Mouse (Mus musculus) embryonic facial prominence, embryonic 12.5 days (tissue): Measurements from ENCODE around the gene Cela3a. TPM values are rescaled to one million over a fixed set of nuclear protein-coding genes. Genes with fewer than 3 reads are reported as not detected.
"Not testable (repeated sequence)": the region's sequence is repeated elsewhere in the genome, so short reads cannot be mapped to it uniquely, and the experiment has no call there.

ENCODE experiments used
- ATAC-seq: fragments of 200-750 bp; cut with Nextera tagmentation; 2 replicates; pipeline ENCODE4 v1.8.0; 2017; ENCODE audit not compliant: insufficient number of reproducible peaks, insufficient read depth, low FRiP score, low TSS enrichment
- H3K27ac ChIP-seq: fragments of 300-500 bp; sonication (generic); 2 replicates; pipeline ENCODE4 v1.5.1; 2016; ENCODE audit warnings: mild to moderate bottlenecking
- H3K27me3 ChIP-seq: fragments of 300-500 bp; sonication (generic); 2 replicates; pipeline ENCODE4 v1.6.1; 2016; ENCODE audit warnings: mild to moderate bottlenecking, moderate library complexity
- H3K36me3 ChIP-seq: fragments of 300-500 bp; sonication (generic); 2 replicates; pipeline ENCODE4 v1.6.1; 2016; ENCODE audit warnings: mild to moderate bottlenecking
- H3K4me1 ChIP-seq: fragments of 300-500 bp; sonication (generic); 2 replicates; pipeline ENCODE4 v1.6.1; 2016
- H3K4me2 ChIP-seq: fragments of 300-500 bp; sonication (generic); replicated peaks from 2 replicates; pipeline ENCODE4 v1.6.1; 2016; ENCODE audit warnings: mild to moderate bottlenecking, moderate library complexity
- H3K4me3 ChIP-seq: fragments of 300-500 bp; sonication (generic); 2 replicates; pipeline ENCODE4 v1.5.1; 2016; ENCODE audit warnings: mild to moderate bottlenecking
- H3K9ac ChIP-seq: fragments of 300-500 bp; sonication (generic); 2 replicates; pipeline ENCODE4 v1.6.1; 2016; ENCODE audit warnings: mild to moderate bottlenecking, moderate library complexity
- H3K9me3 ChIP-seq: fragments of 300-500 bp; sonication (generic); 2 replicates; pipeline ENCODE4 v1.6.1; 2016; ENCODE audit warnings: mild to moderate bottlenecking, moderate library complexity
- WGBS: fragments of 180-500 bp; shearing (Covaris S2); methylation state at CpG from one replicate; pipeline ENCODE4 v1.1.7; 2016; 5-methylcytosine and 5-hydroxymethylcytosine counted together
- polyA plus RNA-seq: library from polyadenylated mRNA; unstranded; fragments of >200 nt; fragmentation: Nextera tagmentation; extraction: Ambion mirVana; gene quantifications from 2 replicates; pipeline ENCODE4 v1.2.1, GENCODE M21; 2016

Cela3a gene
- polyA plus RNA-seq, 1 experiment from 2014 or later = not detected

DNA sequence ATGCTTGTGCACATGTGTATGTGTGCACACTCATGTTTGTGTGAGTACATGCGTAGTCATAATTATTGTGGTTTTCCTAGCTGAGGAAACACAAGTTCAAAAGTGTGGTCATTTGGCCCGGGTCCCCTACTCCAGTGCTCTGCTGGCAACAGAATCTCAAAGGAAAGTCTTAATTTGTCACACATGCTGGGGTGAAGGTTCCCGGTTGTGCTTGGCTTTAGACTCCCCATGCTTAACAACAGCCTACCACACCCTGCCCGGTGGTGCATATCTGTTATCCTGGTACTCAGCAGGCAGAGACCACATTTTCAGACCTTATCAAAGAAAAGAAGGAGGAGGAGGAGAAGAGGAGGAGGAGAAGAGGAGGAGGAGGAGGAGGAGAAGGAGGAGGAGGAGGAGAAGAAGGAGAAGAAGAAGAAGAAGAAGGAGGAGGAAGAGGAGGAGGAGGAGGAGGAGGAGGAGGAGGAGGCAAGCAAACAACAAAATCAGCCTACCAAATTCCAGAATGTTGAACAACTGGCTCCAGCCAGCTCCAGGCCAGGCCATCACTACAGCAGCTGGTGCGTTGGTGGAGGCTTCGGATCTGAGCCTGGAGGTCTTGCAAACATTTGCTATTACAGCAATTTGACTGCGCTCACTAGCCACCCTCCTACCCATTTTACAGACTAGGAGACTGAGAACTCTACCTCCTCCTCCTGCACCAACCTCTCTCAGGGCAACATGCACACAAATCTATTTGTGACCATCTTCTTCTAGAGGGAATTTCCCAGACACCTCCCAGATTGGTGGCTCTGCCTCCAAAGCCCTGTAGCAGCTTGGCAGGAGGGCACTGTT is 38.0 kb upstream of the Cela3a start:
- 70% methylated on average over 7 of the region's 7 CpGs for WGBS
- H3K27ac ChIP-seq = no peak overlapping the region
- H3K9me3 ChIP-seq = no peaks in the 10 kb centered on the region
- no peaks in the 10 kb centered on the region for H3K36me3 ChIP-seq
- no peak overlapping the region for H3K4me3 ChIP-seq
- no peak for ATAC-seq
- peaks cover 14% of the 10 kb centered on the region for H3K4me1 ChIP-seq
- H3K9ac ChIP-seq = no peak overlapping the region
- H3K4me2 ChIP-seq = no peak overlapping the region
- no peaks in the 10 kb centered on the region for H3K27me3 ChIP-seq

GRCm38 (mm10) chr4:137445881-137446280 is 36.3 kb upstream of the Cela3a start:
- 83% methylated on average over 4 of the region's 4 CpGs for WGBS
- Histone ChIP-seq H3K9ac (no peak overlapping the region), H3K9me3 (no peaks in the 10 kb centered on the region)

DNA sequence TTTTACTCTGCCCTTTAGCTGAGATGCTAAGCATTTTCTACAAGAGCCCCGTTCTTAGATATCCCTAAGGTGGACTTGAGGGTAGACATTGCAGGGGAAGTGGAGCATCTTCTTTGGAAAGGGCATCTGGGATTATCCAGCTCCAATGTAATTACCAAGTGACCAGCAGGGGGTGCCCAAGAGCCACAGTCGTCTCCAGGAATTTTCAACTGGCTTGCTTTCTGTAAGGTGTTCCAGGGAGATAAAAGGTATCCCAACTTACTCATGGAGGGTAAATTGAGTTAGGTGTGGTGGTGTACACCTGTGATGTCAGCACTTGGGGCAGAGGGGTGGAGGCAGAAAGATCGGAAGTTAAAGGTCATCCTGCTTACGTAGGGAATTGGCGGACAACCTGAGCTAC is 34.0 kb upstream of the Cela3a start:
- no peaks in the 10 kb centered on the region for H3K36me3 ChIP-seq
- no peak overlapping the region for H3K9ac ChIP-seq
- 0 out of 2 replicates have a peak overlapping the region, but pooled peaks have one; percentile 16 for H3K4me2 ChIP-seq
- H3K4me1 ChIP-seq = peaks cover 11% of the 10 kb centered on the region
- H3K4me3 ChIP-seq = no peak overlapping the region
- ATAC-seq = no peak
- H3K9me3 ChIP-seq = no peaks in the 10 kb centered on the region
- no peaks in the 10 kb centered on the region for H3K27me3 ChIP-seq
- 18% methylated on average over 5 of the region's 5 CpGs for WGBS
- no peak overlapping the region for H3K27ac ChIP-seq

More at GRCm38 (mm10) chr4:137445881-137446280, 36.3 kb upstream of the Cela3a start:
- ATAC-seq = no peak
- Histone ChIP-seq H3K4me2 (no peak overlapping the region), H3K27me3 (no peaks in the 10 kb centered on the region), H3K4me1 (peaks cover 14% of the 10 kb centered on the region), H3K27ac (no peak overlapping the region), H3K4me3 (no peak overlapping the region), H3K36me3 (no peaks in the 10 kb centered on the region)

DNA sequence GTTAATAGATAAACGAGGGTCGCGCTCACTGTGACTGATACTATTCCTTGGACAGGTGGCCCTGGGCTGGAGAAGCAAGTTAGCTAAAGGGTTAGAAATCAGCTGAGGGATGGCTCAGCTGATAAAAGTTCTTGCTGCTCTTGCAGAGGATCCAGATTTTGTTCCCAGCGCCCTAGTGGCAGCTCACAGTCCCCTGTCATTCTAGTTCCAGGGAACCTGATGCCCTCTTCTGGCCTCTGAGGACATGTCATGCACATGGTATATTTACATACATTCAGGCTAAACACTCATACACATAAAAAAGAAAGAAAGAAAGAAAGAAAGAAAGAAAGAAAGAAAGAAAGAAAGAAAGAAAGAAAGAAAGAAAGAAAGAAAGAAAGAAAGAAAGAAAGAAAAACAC is 31.7 kb upstream of the Cela3a start:
- Histone ChIP-seq H3K4me1 (no peaks in the 10 kb centered on the region), H3K4me2 (no peak overlapping the region), H3K4me3 (no peak overlapping the region), H3K9me3 (no peaks in the 10 kb centered on the region), H3K27me3 (no peaks in the 10 kb centered on the region), H3K36me3 (no peaks in the 10 kb centered on the region), H3K9ac (no peak overlapping the region), H3K27ac (no peak overlapping the region)
- ATAC-seq = no peak
- 77% methylated on average over 4 of the region's 4 CpGs for WGBS

DNA sequence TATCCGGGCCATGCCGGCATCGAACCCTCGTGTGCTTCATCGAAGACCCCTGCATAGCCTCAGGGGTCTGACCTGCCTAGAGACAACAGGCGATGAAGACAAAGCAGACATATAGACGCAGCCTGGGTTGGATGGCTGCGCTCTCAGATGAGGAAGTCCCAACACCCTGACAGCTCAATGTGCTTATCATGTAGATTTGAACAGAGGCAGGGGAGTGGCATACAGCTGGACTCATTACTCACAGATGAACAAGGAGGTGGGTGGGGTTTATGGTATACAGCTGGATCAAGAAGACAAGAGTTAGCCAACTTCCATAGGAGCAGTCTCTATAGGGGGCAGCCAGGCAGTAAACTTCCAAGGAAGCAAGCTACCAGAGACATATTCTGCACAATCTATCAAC is 29.3 kb upstream of the Cela3a start:
- Histone ChIP-seq H3K9me3 (no peaks in the 10 kb centered on the region), H3K4me2 (no peak overlapping the region), H3K36me3 (no peaks in the 10 kb centered on the region), H3K4me1 (no peaks in the 10 kb centered on the region), H3K27me3 (no peaks in the 10 kb centered on the region), H3K4me3 (no peak overlapping the region), H3K9ac (no peak overlapping the region), H3K27ac (no peak overlapping the region)
- no peak for ATAC-seq
- 85% methylated on average over 8 of the region's 8 CpGs for WGBS

GRCm38 (mm10) chr4:137436979-137437669 is 27.5 kb upstream of the Cela3a start:
- ATAC-seq = no peak
- no peak overlapping the region for H3K27ac ChIP-seq
- H3K4me3 ChIP-seq = no peak overlapping the region
- H3K27me3 ChIP-seq = no peaks in the 10 kb centered on the region
- no peaks in the 10 kb centered on the region for H3K4me1 ChIP-seq
- H3K9me3 ChIP-seq = no peaks in the 10 kb centered on the region
- H3K36me3 ChIP-seq = no peaks in the 10 kb centered on the region
- H3K9ac ChIP-seq = no peak overlapping the region
- 89% methylated on average over 8 of the region's 8 CpGs for WGBS
- H3K4me2 ChIP-seq = no peak overlapping the region

DNA sequence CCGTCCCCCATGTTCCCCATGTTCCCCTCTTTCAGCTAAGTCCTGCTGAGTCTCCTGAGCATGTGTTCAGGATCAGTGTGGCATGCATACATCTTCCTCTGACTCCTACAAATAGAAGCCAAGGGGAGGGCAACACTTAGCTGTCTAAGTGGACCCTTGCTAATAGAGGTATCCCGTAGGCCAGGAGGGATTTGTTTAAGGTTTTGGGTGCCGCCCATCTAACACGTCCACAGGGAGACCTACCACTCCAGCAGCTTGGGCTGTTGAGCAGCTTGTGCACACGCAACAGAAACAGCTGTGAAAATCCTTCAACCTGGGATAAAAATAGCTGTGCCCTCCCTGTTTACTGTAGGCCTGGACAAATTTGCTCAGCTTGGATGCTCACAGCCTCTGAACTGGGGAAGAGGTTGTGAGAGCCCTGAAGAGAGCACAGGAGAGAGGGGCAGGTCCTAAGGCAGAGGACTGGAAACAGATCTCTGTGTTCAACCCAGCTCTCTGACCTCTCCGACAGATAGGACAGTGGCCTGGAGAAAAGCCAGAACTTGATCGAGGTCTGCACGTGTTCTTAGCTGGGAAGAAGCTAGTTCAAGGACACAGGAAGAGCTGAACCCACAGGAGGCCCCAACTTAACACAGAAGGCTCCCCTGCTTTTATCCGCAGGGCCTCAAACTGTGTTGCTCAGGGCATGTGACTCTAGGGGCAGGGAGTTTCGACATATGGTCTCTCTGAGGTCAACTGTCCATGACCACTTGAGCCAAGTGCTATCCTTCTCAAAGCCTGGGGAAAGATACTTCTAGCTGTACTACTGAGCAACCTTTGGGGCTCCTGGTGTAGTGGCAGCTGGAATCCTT is 23.3 kb upstream of the Cela3a start:
- not testable (repeated sequence) for H3K4me1 ChIP-seq, H3K4me3 ChIP-seq, H3K36me3 ChIP-seq, H3K4me2 ChIP-seq, H3K27ac ChIP-seq, H3K9me3 ChIP-seq, H3K9ac ChIP-seq, H3K27me3 ChIP-seq, ATAC-seq
- WGBS = 77% methylated on average over 10 of the region's 10 CpGs

DNA sequence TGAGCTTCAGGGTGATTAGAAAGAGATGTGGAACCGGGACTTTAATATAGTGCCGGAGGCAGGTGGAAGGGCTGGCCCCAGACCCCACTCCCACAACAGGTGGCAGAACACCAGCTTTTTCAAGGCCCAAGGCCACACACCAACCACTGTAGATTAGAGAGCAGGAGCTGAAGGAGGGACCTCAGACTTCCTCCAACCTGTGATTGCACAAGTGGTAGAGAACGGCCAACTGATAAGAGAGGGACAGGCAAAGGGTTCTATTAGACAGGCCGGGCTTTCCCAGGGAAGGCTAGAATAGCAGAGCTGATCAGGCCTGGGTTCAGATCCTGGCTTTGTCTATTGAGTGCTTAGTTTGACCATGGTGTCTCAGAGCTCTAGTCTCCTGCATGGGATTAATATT is 20.9 kb upstream of the Cela3a start, which contains the start of gene Cela3b:
Cela3b (minus strand) TSS at position 39 of the 400 bp plus-strand sequence.
- H3K4me1 ChIP-seq = no peaks in the 10 kb centered on the region
- no peak for ATAC-seq
- WGBS = 94% methylated on average over 4 of the region's 4 CpGs

DNA sequence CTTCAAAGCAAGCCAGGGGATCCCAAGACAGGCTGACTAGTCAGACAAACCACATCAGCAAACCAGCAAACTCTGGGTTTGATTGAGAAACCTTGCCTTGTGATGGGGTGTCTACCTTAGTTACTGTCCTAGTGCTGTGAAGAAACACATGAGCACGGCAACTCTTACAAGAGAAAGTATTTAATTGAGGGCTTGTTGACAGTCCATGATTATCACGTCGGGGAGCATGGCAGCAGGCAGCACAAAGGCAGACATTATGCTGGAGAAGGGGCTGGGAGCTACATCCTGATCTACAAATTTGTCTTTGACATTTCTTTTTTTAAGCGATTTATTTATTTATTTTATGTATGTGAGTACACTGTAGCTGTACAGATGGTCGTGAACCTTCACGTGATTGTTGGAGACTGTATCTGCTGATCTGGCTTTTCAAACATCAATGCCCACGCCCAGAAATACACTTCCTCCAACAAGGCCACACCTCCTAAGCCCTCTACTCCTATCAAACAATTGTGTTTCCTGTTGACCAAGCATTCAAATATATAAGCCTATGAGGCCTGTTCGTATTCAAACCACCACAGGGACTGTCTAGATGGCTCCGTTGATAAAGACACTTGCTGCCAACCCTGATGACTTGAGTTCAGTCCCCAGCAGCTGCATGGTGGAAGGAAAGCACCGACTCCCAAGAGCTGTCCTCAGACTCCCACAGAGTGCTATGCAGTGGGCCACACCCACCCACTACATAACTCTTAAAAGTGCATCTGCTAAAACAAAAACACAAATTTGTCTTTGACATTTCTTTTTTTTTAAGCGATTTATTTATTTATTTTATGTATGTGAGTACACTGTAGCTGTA is 8.3 kb upstream of the Cela3a start:
- Histone ChIP-seq H3K4me3 (no peak overlapping the region), H3K4me2 (no peak overlapping the region), H3K36me3 (no peaks in the 10 kb centered on the region), H3K27ac (no peak overlapping the region), H3K4me1 (no peaks in the 10 kb centered on the region), H3K9me3 (no peaks in the 10 kb centered on the region), H3K27me3 (no peaks in the 10 kb centered on the region), H3K9ac (no peak overlapping the region)
- WGBS = 68% methylated on average over 11 of the region's 11 CpGs
- ATAC-seq = no peak

More for the DNA sequence above, 20.9 kb upstream of the Cela3a start, which contains the start of gene Cela3b:
- Histone ChIP-seq H3K36me3 (no peaks in the 10 kb centered on the region), H3K27ac (no peak within 1 kb of the TSS), H3K9me3 (no peaks in the 10 kb centered on the region), H3K9ac (no peak within 1 kb of the TSS), H3K4me2 (no peak within 1 kb of the TSS), H3K4me3 (no peak within 1 kb of the TSS), H3K27me3 (no peaks in the 10 kb centered on the region)

DNA sequence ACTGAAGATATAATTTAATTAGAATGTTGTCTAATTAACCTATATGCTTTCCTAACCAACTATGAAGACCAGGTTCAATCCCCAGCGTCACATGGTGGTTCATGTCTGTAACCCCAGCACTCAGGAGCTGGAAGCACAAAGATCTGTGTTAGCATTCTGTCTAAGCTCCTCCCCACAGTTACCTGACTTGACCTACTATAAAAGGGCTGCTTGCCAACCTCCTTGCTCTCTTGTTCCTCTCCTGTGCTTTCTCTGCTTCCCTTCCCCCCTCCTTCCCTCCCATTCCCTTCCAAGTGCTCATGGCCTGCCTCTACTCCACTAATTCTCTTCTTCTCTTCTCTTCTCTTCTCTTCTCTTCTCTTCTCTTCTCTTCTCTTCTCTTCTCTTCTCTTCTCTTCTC is 5.3 kb upstream of the Cela3a start:
- 79% methylated on average over 1 of the region's 1 CpGs for WGBS
- Histone ChIP-seq H3K9me3 (no peaks in the 10 kb centered on the region), H3K4me1 (no peaks in the 10 kb centered on the region), H3K4me3 (no peak overlapping the region), H3K9ac (no peak overlapping the region), H3K27me3 (no peaks in the 10 kb centered on the region), H3K36me3 (no peaks in the 10 kb centered on the region), H3K27ac (no peak overlapping the region), H3K4me2 (no peak overlapping the region)
- no peak for ATAC-seq

DNA sequence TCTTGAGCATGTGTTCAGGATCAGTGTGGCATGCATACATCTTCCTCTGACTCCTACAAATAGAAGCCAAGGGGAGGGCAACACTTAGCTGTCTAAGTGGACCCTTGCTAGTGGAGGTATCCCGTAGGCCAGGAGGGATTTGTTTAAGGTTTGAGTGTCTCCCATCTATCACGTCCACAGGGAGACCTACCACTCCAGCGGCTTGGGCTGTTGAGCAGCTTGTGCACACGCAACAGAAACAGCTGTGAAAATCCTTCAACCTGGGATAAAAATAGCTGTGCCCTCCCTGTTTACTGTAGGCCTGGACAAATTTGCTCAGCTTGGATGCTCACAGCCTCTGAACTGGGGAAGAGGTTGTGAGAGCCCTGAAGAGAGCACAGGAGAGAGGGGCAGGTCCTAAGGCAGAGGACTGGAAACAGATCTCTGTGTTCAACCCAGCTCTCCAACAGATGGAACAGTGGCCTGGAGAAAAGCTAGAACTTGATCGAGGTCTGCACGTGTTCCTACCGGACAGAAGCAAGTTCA is 2.7 kb upstream of the Cela3a start:
- ATAC-seq, H3K27ac ChIP-seq, H3K9me3 ChIP-seq, H3K4me1 ChIP-seq, H3K4me2 ChIP-seq, H3K27me3 ChIP-seq, H3K4me3 ChIP-seq, H3K9ac ChIP-seq, H3K36me3 ChIP-seq: not testable (repeated sequence)
- WGBS = 85% methylated on average over 7 of the region's 7 CpGs
